Mouse (Mus musculus) C2C12 (cell line): Measurements from ENCODE around the gene Clic6.

ENCODE experiments used
- CEBPB ChIP-seq: IDR thresholded peaks from one replicate; pipeline ENCODE4 v1.6.1; 2011; ENCODE audit warnings: low read depth, mild to moderate bottlenecking, control low read depth, moderate library complexity
- CTCF ChIP-seq: IDR thresholded peaks from one replicate; pipeline ENCODE4 v1.5.1; 2011; ENCODE audit not compliant: control insufficient read depth, insufficient read depth, insufficient read length
- FOSL1 ChIP-seq: IDR thresholded peaks from one replicate; pipeline ENCODE4 v1.8.0; 2011; ENCODE audit warnings: mild to moderate bottlenecking, low read length; ENCODE audit not compliant: poor library complexity, insufficient read depth, severe bottlenecking
- MYOD1 ChIP-seq: IDR thresholded peaks from one replicate; pipeline ENCODE4 v1.6.1; 2011; ENCODE audit warnings: low read depth; ENCODE audit not compliant: control insufficient read depth, insufficient read length
- MYOG ChIP-seq: IDR thresholded peaks from one replicate; pipeline ENCODE4 v1.6.1; 2011; ENCODE audit not compliant: control insufficient read depth, insufficient read length; ENCODE audit errors: extremely low read depth

DNA sequence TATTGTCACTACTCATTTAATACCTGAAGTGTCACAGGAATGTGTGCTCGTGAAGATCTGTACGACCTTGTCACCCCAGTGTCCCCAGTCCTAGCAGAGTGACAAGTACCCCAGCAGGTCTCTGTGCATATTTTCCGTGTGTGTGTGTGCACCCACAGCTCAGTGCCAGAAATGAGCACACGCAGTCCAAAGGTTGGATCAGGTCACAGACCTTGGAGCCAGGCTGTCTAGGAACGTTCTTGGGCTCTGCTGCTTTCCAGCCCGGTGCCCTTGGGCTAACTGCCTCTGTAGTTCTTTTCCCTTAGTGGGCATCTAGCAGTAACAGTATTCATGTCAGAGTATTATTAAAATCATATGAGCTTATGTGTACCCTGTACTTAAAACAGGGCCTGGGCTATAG is 1.6 kb downstream of the Clic6 start:
- TF ChIP-seq CTCF (no peak), MYOD1 (no peak), CEBPB (no peak), MYOG (no peak), FOSL1 (no peak)
